In genomic region chr16:25618898-25619297, GRCm38 (mm10) we compare ENCODE assay signal across 32 mouse cellular contexts.
"Had no signal": no experiment of that assay in that cellular context is flagged by ENCODE, and none has a peak within 500 bp of the region (broad histone marks: within the 10 kb centered on the region; RNA-seq: fewer than 3 reads in every experiment).

No protein-coding gene starts in this region.

- H3K27me3 ChIP-seq: heart, embryonic 12.5 days; heart, embryonic 13.5 days; heart, embryonic 15.5 days; hindbrain, embryonic 12.5 days; hindbrain, embryonic 13.5 days; hindbrain, embryonic 15.5 days; intestine, embryonic 15.5 days; kidney, embryonic 15.5 days had no signal

- H3K9ac ChIP-seq: heart, embryonic 12.5 days; heart, embryonic 13.5 days; heart, embryonic 15.5 days; hindbrain, embryonic 12.5 days; hindbrain, embryonic 13.5 days; hindbrain, embryonic 14.5 days; hindbrain, embryonic 15.5 days; intestine, embryonic 15.5 days; kidney, embryonic 15.5 days had no signal

- DNase-seq: heart, postnatal 10 days; heart, postnatal 14 days; heart, postnatal 36 days; heart, postnatal 4 days; kidney, adult 11 months; kidney, adult 18-20 months; kidney, adult 2 months; kidney, adult 8-10 months; kidney, adult 9 months; kidney, postnatal 10 days; kidney, postnatal 14 days; kidney, postnatal 25 days; kidney, postnatal 36 days; kidney, postnatal 4 days; layer of hippocampus, adult 9-11 months; layer of hippocampus, postnatal 36 days had no signal

- H3K9me3 ChIP-seq: heart, embryonic 10.5 days; heart, embryonic 12.5 days; heart, embryonic 13.5 days; heart, embryonic 15.5 days; hindbrain, embryonic 10.5 days; hindbrain, embryonic 12.5 days; hindbrain, embryonic 13.5 days; hindbrain, embryonic 15.5 days; intestine, embryonic 15.5 days; kidney, embryonic 15.5 days had no signal

- H3K4me3 ChIP-seq: heart, embryonic 10.5 days; heart, embryonic 12.5 days; heart, embryonic 13.5 days; heart, embryonic 15.5 days; hindbrain, embryonic 10.5 days; hindbrain, embryonic 12.5 days; hindbrain, embryonic 13.5 days; hindbrain, embryonic 15.5 days; intestine, embryonic 15.5 days; kidney, embryonic 15.5 days; layer of hippocampus, adult 2 months; left cerebral cortex, adult 2 months had no signal

- H3K4me1 ChIP-seq: heart, embryonic 10.5 days; heart, embryonic 12.5 days; heart, embryonic 13.5 days; heart, embryonic 15.5 days; hindbrain, embryonic 10.5 days; hindbrain, embryonic 12.5 days; hindbrain, embryonic 13.5 days; hindbrain, embryonic 15.5 days; intestine, embryonic 15.5 days; kidney, embryonic 15.5 days had no signal

- H3K4me2 ChIP-seq: heart, embryonic 11.5 days; heart, embryonic 12.5 days; heart, embryonic 13.5 days; heart, embryonic 15.5 days; hindbrain, embryonic 12.5 days; hindbrain, embryonic 13.5 days; hindbrain, embryonic 14.5 days; hindbrain, embryonic 15.5 days; intestine, embryonic 15.5 days; kidney, embryonic 15.5 days had no signal

- H3K27ac ChIP-seq: heart, embryonic 10.5 days; heart, embryonic 13.5 days; heart, embryonic 15.5 days; hindbrain, embryonic 10.5 days; hindbrain, embryonic 12.5 days; hindbrain, embryonic 13.5 days; hindbrain, embryonic 14.5 days; hindbrain, embryonic 15.5 days; hindbrain, postnatal 0 days; intestine, embryonic 15.5 days; kidney, embryonic 15.5 days; kidney, postnatal 0 days; layer of hippocampus, adult 2 months; left cerebral cortex, adult 2 months had no signal

- H3K36me3 ChIP-seq: heart, embryonic 10.5 days; heart, embryonic 12.5 days; heart, embryonic 13.5 days; heart, embryonic 15.5 days; hindbrain, embryonic 10.5 days; hindbrain, embryonic 12.5 days; hindbrain, embryonic 13.5 days; hindbrain, embryonic 15.5 days; intestine, embryonic 15.5 days; kidney, embryonic 15.5 days had no signal
